Comparison of ENCODE assay signal across 8 mouse cellular contexts in genomic region chr4:155490456-155490855, GRCm38 (mm10). TPM values are rescaled to one million over a fixed set of nuclear protein-coding genes. Genes with fewer than 3 reads are reported as not detected.
DNase-seq lines count a peak whose midpoint lies in the region; ATAC-seq lines count a peak whose summit lies in the region.

No protein-coding gene starts in this region.

- peak overlapping the region; percentile 83 for H3K4me2 ChIP-seq in heart, embryonic 12.5 days
- H3K4me2 ChIP-seq in embryonic facial prominence, embryonic 11.5 days (ENCODE audit: low read depth, low read length): peak overlapping the region; percentile 74
- H3K4me2 ChIP-seq in intestine, embryonic 16.5 days (ENCODE audit: low read depth, low read length): peak overlapping the region; percentile 78
- peak overlapping the region; percentile 67 for H3K4me2 ChIP-seq in midbrain, embryonic 12.5 days (replicated peaks)

- peaks cover 66% of the 10 kb centered on the region for H3K4me1 ChIP-seq in heart, embryonic 12.5 days (replicated peaks)
- H3K4me1 ChIP-seq in embryonic facial prominence, embryonic 11.5 days (ENCODE audit: control insufficient read depth, insufficient read depth, low read length): 0 out of 2 replicates have a peak, but pooled peaks cover 2% of the 10 kb centered on the region
- peaks cover 59% of the 10 kb centered on the region for H3K4me1 ChIP-seq in intestine, embryonic 16.5 days (ENCODE audit: control insufficient read depth, insufficient read depth, low read length)
- peaks cover 40% of the 10 kb centered on the region for H3K4me1 ChIP-seq in midbrain, embryonic 12.5 days

- no peaks in the 10 kb centered on the region for H3K9me3 ChIP-seq in heart, embryonic 12.5 days (replicated peaks)
- no peaks in the 10 kb centered on the region for H3K9me3 ChIP-seq in embryonic facial prominence, embryonic 11.5 days (replicated peaks; ENCODE audit: control insufficient read depth, low read length)
- H3K9me3 ChIP-seq in intestine, embryonic 16.5 days (ENCODE audit: control insufficient read depth, low read length): no peaks in the 10 kb centered on the region
- H3K9me3 ChIP-seq in midbrain, embryonic 12.5 days: no peaks in the 10 kb centered on the region

- 32% methylated on average over 5 of the region's 5 CpGs for WGBS in heart, embryonic 12.5 days
- WGBS in embryonic facial prominence, embryonic 11.5 days: 29% methylated on average over 5 of the region's 5 CpGs
- 16% methylated on average over 5 of the region's 5 CpGs for WGBS in intestine, embryonic 16.5 days
- WGBS in midbrain, embryonic 12.5 days: 39% methylated on average over 5 of the region's 5 CpGs

- peak overlapping the region; percentile 90 for H3K27ac ChIP-seq in heart, embryonic 12.5 days (ENCODE audit: poor library complexity, severe bottlenecking)
- H3K27ac ChIP-seq in embryonic facial prominence, embryonic 11.5 days (replicated peaks; ENCODE audit: low read depth, low read length): no peak overlapping the region
- peak overlapping the region; percentile 72 for H3K27ac ChIP-seq in intestine, embryonic 16.5 days (ENCODE audit: low read length)
- H3K27ac ChIP-seq in midbrain, embryonic 12.5 days (replicated peaks): peak overlapping the region; percentile 96; the same call in 1 of the 2 replicates

- intact Hi-C loops in heart, postnatal 14 days (cut with DNase I): loop anchor here (2.0 kb wide), 1 partner anchor 74 kb away; no protein-coding TSS in a partner anchor
- intact Hi-C loops in gastrocnemius, postnatal 36 days (cut with DNase I): loop anchor here (2.0 kb wide), 1 partner anchor 72 kb away; the partner anchor contains the start of gene Nadk
- intact Hi-C loops in left cerebral cortex, postnatal 25 days (cut with DNase I): loop anchor here (5.0 kb wide), 1 partner anchor 72 kb away; the partner anchor contains the start of gene Nadk

- no peak for DNase-seq in heart, postnatal 14 days
- DNase-seq in embryonic facial prominence, embryonic 11.5 days (ENCODE audit: low spot score): no peak
- no peak for DNase-seq in spleen, postnatal 36 days (ENCODE audit: low spot score in 2 of 2)
- no peak for DNase-seq in gastrocnemius, postnatal 36 days
- DNase-seq in left cerebral cortex, postnatal 25 days (ENCODE audit: low spot score in 2 of 2): no peak

- H3K27me3 ChIP-seq in heart, embryonic 12.5 days (replicated peaks): no peaks in the 10 kb centered on the region
- H3K27me3 ChIP-seq in embryonic facial prominence, embryonic 11.5 days (ENCODE audit: control insufficient read depth, insufficient read depth, low read length): no peaks in the 10 kb centered on the region
- H3K27me3 ChIP-seq in intestine, embryonic 16.5 days (replicated peaks; ENCODE audit: control insufficient read depth, insufficient read depth, low read length): no peaks in the 10 kb centered on the region
- H3K27me3 ChIP-seq in midbrain, embryonic 12.5 days: no peaks in the 10 kb centered on the region

- peak overlapping the region; percentile 96 for H3K4me3 ChIP-seq in heart, embryonic 12.5 days
- H3K4me3 ChIP-seq in embryonic facial prominence, embryonic 11.5 days (ENCODE audit: low read depth, low read length): peak overlapping the region; percentile 100
- peak overlapping the region; percentile 99 for H3K4me3 ChIP-seq in intestine, embryonic 16.5 days (ENCODE audit: low read length)
- peak overlapping the region; percentile 98 for H3K4me3 ChIP-seq in midbrain, embryonic 12.5 days

- no peak for ATAC-seq in heart, embryonic 12.5 days (ENCODE audit: insufficient number of reproducible peaks, low FRiP score)
- no peak for ATAC-seq in embryonic facial prominence, embryonic 11.5 days (replicated peaks; ENCODE audit: insufficient number of reproducible peaks, low FRiP score, low TSS enrichment, low read depth)
- no peak for ATAC-seq in intestine, embryonic 16.5 days
- peak; percentile 1; the same call in 1 of the 2 replicates for ATAC-seq in midbrain, embryonic 12.5 days (ENCODE audit: low FRiP score, low read depth)

- H3K36me3 ChIP-seq in heart, embryonic 12.5 days: no peaks in the 10 kb centered on the region
- no peaks in the 10 kb centered on the region for H3K36me3 ChIP-seq in embryonic facial prominence, embryonic 11.5 days (replicated peaks; ENCODE audit: control insufficient read depth, insufficient read depth, low read depth, low read length)
- H3K36me3 ChIP-seq in intestine, embryonic 16.5 days (ENCODE audit: control insufficient read depth, insufficient read depth, low read length): no peaks in the 10 kb centered on the region
- 0 out of 2 replicates have a peak, but pooled peaks cover 3% of the 10 kb centered on the region for H3K36me3 ChIP-seq in midbrain, embryonic 12.5 days

- H3K9ac ChIP-seq in heart, embryonic 12.5 days: peak overlapping the region; percentile 100
- peak overlapping the region; percentile 100 for H3K9ac ChIP-seq in embryonic facial prominence, embryonic 11.5 days (replicated peaks; ENCODE audit: low read length)
- peak overlapping the region; percentile 100 for H3K9ac ChIP-seq in intestine, embryonic 16.5 days (ENCODE audit: low read depth, low read length)
- H3K9ac ChIP-seq in midbrain, embryonic 12.5 days (replicated peaks): peak overlapping the region; percentile 100

RNA-seq across cellular contexts. Expression of gene Gnb1, which starts 0.7 kb away (rescaled TPM):
- polyA plus RNA-seq in heart, embryonic 12.5 days (2016; fragmentation: Nextera tagmentation; extraction: Ambion mirVana): 394 and 400 TPM in 2 replicates
- 100 to 1,000 TPM; 207 to 223 TPM for total RNA-seq in heart, postnatal 14 days (2021)
- 677 and 691 TPM in 2 replicates for polyA plus RNA-seq in embryonic facial prominence, embryonic 11.5 days (2014; fragmentation: Nextera tagmentation; extraction: Ambion mirVana)
- polyA plus RNA-seq in intestine, embryonic 16.5 days (2015; fragmentation: Nextera tagmentation; extraction: Ambion mirVana): 300 and 376 TPM in 2 replicates
- polyA plus RNA-seq in midbrain, embryonic 12.5 days (2016; fragmentation: Nextera tagmentation; extraction: Ambion mirVana): 751 and 797 TPM in 2 replicates
- 10 to 100 TPM; 55.4 to 63.3 TPM for total RNA-seq in gastrocnemius, postnatal 36 days (2021)
- 100 to 1,000 TPM; 918 to 924 TPM for total RNA-seq in left cerebral cortex, postnatal 25 days (2021)

RNA-seq across cellular contexts. Expression of gene Tmem52, which starts 21.5 kb away (rescaled TPM):
- polyA plus RNA-seq in heart, embryonic 12.5 days (2016; fragmentation: Nextera tagmentation; extraction: Ambion mirVana): not detected in 2 replicates
- total RNA-seq in heart, postnatal 14 days (2021): 1 to 10 TPM; 3.6 to 6.9 TPM
- polyA plus RNA-seq in embryonic facial prominence, embryonic 11.5 days (2014; fragmentation: Nextera tagmentation; extraction: Ambion mirVana): not detected in 2 replicates
- 4.3 and 7.3 TPM in 2 replicates for polyA plus RNA-seq in intestine, embryonic 16.5 days (2015; fragmentation: Nextera tagmentation; extraction: Ambion mirVana)
- polyA plus RNA-seq in midbrain, embryonic 12.5 days (2016; fragmentation: Nextera tagmentation; extraction: Ambion mirVana): 0.20 TPM in 1 of 2 replicates, not detected in the other
- total RNA-seq in gastrocnemius, postnatal 36 days (2021): 100 to 1,000 TPM; 245 to 257 TPM
- total RNA-seq in left cerebral cortex, postnatal 25 days (2021): 1 to 10 TPM; 1.5 TPM
